Mouse (Mus musculus) cerebellum, adult (tissue): Measurements from ENCODE around the gene Chd2.

Experiments used
- ATAC-seq: cut with Nextera tagmentation; 2 replicates; pipeline ENCODE4 v1.9.2; 2017; ENCODE audit warnings: mild to moderate bottlenecking, moderate library complexity, mixed read lengths; ENCODE audit not compliant: insufficient number of reproducible peaks, low FRiP score, low TSS enrichment

Chd2 gene

DNA sequence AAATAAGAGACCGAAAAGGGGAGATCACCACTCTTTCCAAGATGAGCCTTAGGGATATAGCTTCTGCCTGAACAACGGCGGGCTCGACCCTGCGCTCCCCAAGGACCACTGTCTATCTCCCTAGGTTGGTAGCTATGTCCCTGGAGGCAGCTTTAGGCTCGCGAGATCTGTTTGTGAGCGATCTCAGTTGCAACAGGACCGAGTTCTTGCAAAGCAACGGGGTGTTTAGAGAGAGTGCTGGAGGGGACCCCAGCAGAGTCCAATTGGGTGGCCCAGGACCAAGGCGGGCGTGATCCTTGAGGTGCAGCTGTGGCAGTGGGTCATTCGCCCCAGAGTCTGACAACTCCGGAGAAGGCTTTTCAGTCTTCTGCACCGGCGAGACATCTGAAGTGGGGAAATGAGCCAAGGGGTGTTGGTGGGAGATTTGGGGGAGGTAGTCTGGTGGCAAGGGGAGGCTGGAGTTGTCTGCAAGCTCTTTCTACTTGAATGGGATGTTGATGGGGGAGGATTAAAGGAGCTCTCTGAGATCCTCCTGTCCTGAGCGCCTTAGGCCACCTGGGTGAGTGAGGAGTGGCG, 151.1 kb downstream of the Chd2 start:
- no peak; the same call in 1 of the 2 replicates for ATAC-seq

GRCm38 (mm10) chr7:73389871-73390294, 151.7 kb downstream of the Chd2 start:
- ATAC-seq, result no peak

DNA sequence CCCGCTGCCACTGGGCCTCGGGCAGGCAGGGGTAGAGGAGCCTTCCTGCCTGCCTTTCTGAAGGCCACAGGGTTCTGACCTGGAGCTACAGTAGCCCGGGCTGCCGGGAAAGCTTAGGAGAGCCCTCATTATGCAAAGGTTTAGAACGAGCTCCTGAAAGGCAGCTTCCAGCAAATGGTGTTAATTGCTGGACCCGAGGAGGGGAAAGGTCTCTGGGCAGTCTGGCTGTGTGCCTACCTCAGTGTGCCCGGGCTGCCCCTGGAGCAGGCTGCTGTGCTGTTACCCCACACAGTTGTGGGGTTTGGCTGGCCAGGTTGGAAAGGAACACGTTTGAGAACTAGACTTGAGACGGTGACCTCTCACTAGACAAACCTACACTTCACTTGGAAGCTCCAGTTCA, 152.2 kb downstream of the Chd2 start:
- no peak for ATAC-seq

- ATAC-seq, result no peak
These were observed 152.8 kb downstream of the Chd2 start for GRCm38 (mm10) chr7:73388866-73389265.

DNA sequence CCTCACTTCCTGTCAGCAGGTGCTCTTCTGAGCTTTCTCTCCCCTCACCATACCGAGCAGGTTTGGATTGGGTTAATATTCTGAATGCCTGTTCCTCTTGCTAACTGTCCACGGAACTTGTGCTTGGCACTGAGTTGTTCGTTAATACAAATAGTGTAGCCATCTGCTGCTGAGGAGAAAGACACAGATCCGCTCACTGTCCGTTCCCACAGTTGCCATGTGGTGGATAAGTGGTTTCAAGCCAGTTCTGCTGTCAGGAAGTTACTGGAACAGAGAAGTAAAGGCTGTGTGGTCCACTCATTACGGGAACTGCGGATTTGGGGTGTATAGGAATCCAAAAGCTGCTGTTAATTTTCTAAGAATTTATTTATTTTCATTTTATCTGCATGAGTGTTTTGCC, 158.8 kb downstream of the Chd2 start:
- no peak for ATAC-seq

GRCm38 (mm10) chr7:73378034-73378433, 163.6 kb downstream of the Chd2 start:
- no peak for ATAC-seq

DNA sequence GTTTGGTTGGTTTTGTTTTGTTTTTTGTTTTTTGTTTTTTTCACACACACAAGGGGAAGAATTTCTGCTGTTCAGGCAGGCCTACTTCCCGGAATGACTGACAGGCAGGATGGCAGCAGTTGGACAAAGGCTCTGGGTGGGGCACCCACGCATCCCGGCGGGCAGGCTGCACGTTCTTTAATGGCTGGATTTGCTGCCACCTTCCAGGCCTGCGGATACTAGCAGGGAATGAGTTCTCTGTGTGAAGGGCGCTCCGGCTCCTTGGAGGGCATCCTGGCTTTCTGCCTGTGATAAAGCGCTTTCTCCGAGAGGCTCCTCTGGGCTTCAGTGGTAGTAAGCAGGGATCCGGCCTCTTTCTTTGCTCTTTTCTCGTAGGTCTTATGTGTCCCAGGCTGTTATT, 164.3 kb downstream of the Chd2 start:
- ATAC-seq, result no peak
